Mouse (Mus musculus) brain, embryonic 14.5 days (tissue): ENCODE results near the gene Ciao2a. TPM values are rescaled to one million over a fixed set of nuclear protein-coding genes. Genes with fewer than 3 reads are reported as not detected.

ENCODE experiments used
- DNase-seq: peaks from one replicate; pipeline ENCODE4 v3.0.0-alpha.2; 2011; ENCODE audit warnings: low read depth
- CTCF ChIP-seq: fragments of 200-500 bp; IDR thresholded peaks from 2 replicates; pipeline ENCODE4 v1.5.1; 2012; ENCODE audit warnings: inconsistent platforms, mild to moderate bottlenecking, moderate library complexity, borderline replicate concordance; ENCODE audit not compliant: insufficient read depth, insufficient read length; ENCODE audit errors: extremely low read depth
- POLR2A ChIP-seq: fragments of 200-500 bp; IDR thresholded peaks from 2 replicates; pipeline ENCODE4 v1.6.1; 2012; ENCODE audit warnings: mild to moderate bottlenecking, inconsistent platforms, borderline replicate concordance; ENCODE audit not compliant: poor library complexity, insufficient read depth, insufficient read length, severe bottlenecking; ENCODE audit errors: extremely low read depth
- polyA plus RNA-seq: library from polyadenylated mRNA; depleted of rRNA; stranded (reverse); fragments of >200 nt; gene quantifications from 2 replicates; pipeline ENCODE4 v1.2.3, GENCODE M21; 2012; rRNA removed

Ciao2a gene
- polyA plus RNA-seq, 1 experiment = 36.3 TPM

GRCm38 (mm10) chr9:66173316-66173855 is 47.0 kb downstream of the Ciao2a start:
- no peak for TF ChIP-seq CTCF
- TF ChIP-seq POLR2A = no peak
- no peak for DNase-seq

GRCm38 (mm10) chr9:66174985-66175384 is 48.6 kb downstream of the Ciao2a start:
- TF ChIP-seq POLR2A (no peak), CTCF (no peak)
- no peak for DNase-seq

GRCm38 (mm10) chr9:66177975-66178374 is 51.6 kb downstream of the Ciao2a start:
- DNase-seq = no peak
- TF ChIP-seq CTCF (no peak), POLR2A (no peak)

- TF ChIP-seq CTCF = no peak
- TF ChIP-seq POLR2A = no peak
- DNase-seq = no peak
Observed at GRCm38 (mm10) chr9:66179795-66180194, 53.4 kb downstream of the Ciao2a start.

- DNase-seq = no peak
Observed at GRCm38 (mm10) chr9:66181126-66181825, 54.9 kb downstream of the Ciao2a start.

GRCm38 (mm10) chr9:66181826-66182678 is 55.6 kb downstream of the Ciao2a start:
- no peak for TF ChIP-seq POLR2A
- TF ChIP-seq CTCF = no peak
- no peak for DNase-seq

More at GRCm38 (mm10) chr9:66181126-66181825, 54.9 kb downstream of the Ciao2a start:
- TF ChIP-seq POLR2A (no peak), CTCF (no peak)

GRCm38 (mm10) chr9:66182679-66182993 is 56.2 kb downstream of the Ciao2a start:
- DNase-seq = no peak
- no peak for TF ChIP-seq CTCF
- no peak for TF ChIP-seq POLR2A

- no peak for TF ChIP-seq POLR2A
- no peak for TF ChIP-seq CTCF
- DNase-seq = no peak
Observed at GRCm38 (mm10) chr9:66183023-66183422, 56.6 kb downstream of the Ciao2a start.

GRCm38 (mm10) chr9:66184572-66184971 is 58.2 kb downstream of the Ciao2a start:
- no peak for TF ChIP-seq CTCF
- no peak for TF ChIP-seq POLR2A
- no peak for DNase-seq

- TF ChIP-seq CTCF = no peak
- no peak for TF ChIP-seq POLR2A
- DNase-seq = peak; percentile 36
Observed at GRCm38 (mm10) chr9:66186426-66186825, 60.0 kb downstream of the Ciao2a start.

Other genes with a start within 250 kb of the Ciao2a start
- 27.5 and 37.6 TPM in 2 replicates for gene Pclaf, start 236.4 kb upstream of the Ciao2a start, polyA plus RNA-seq
- gene Trip4, start 217.8 kb upstream of the Ciao2a start, polyA plus RNA-seq = 16.3 and 24.1 TPM in 2 replicates
- gene Csnk1g1, start 217.7 kb upstream of the Ciao2a start, polyA plus RNA-seq = 17.3 and 26.9 TPM in 2 replicates
- gene Ppib, start 66.4 kb upstream of the Ciao2a start, polyA plus RNA-seq = 342 and 348 TPM in 2 replicates
- gene Snx22, start 56.9 kb upstream of the Ciao2a start, polyA plus RNA-seq = 6.2 and 6.8 TPM in 2 replicates
- gene Snx1, start within 50 bp of the Ciao2a start, polyA plus RNA-seq = 75.6 and 101 TPM in 2 replicates
- 1.0 and 1.1 TPM in 2 replicates for gene Dapk2, start 31.6 kb downstream of the Ciao2a start, polyA plus RNA-seq
- 54.5 and 66.5 TPM in 2 replicates for gene Herc1, start 223.8 kb downstream of the Ciao2a start, polyA plus RNA-seq